Mouse (Mus musculus) lung, postnatal 0 days (tissue): ENCODE measurements around the gene R3hdm4. TPM values are rescaled to one million over a fixed set of nuclear protein-coding genes. Genes with fewer than 3 reads are reported as not detected.
"Not testable (repeated sequence)": the region's sequence is repeated elsewhere in the genome, so short reads cannot be mapped to it uniquely, and the experiment has no call there.

Experiments used
- ATAC-seq: fragments of 200-750 bp; cut with Nextera tagmentation; 2 replicates; pipeline ENCODE4 v1.8.0; 2017; ENCODE audit warnings: moderate library complexity
- DNase-seq: peaks from one replicate; pipeline ENCODE4 v3.0.0-alpha.2; 2016; ENCODE audit warnings: low spot score
- H3K27ac ChIP-seq: fragments of 300-500 bp; sonication (generic); 2 replicates; pipeline ENCODE4 v1.5.1; 2014; ENCODE audit warnings: antibody characterized with exemption, mild to moderate bottlenecking, low read length, mixed read lengths
- H3K27me3 ChIP-seq: fragments of 300-500 bp; sonication (generic); replicated peaks from 2 replicates; pipeline ENCODE4 v1.6.1; 2014; ENCODE audit warnings: low read length, mixed read lengths; ENCODE audit not compliant: insufficient read depth
- H3K36me3 ChIP-seq: fragments of 300-500 bp; sonication (generic); 2 replicates; pipeline ENCODE4 v1.6.1; 2014; ENCODE audit warnings: low read length, mixed read lengths; ENCODE audit not compliant: insufficient read depth
- H3K4me1 ChIP-seq: fragments of 300-500 bp; sonication (generic); 2 replicates; pipeline ENCODE4 v1.6.1; 2014; ENCODE audit warnings: antibody characterized with exemption, low read depth, low read length, mixed read lengths; ENCODE audit not compliant: insufficient read depth
- H3K4me2 ChIP-seq: fragments of 300-500 bp; sonication (generic); replicated peaks from 2 replicates; pipeline ENCODE4 v1.6.1; 2014; ENCODE audit warnings: low read depth, mild to moderate bottlenecking, low read length, moderate library complexity, mixed read lengths
- H3K4me3 ChIP-seq: fragments of 300-500 bp; sonication (generic); 2 replicates; pipeline ENCODE4 v1.5.1; 2014; ENCODE audit warnings: low read depth, low read length
- H3K9ac ChIP-seq: fragments of 300-500 bp; sonication (generic); replicated peaks from 2 replicates; pipeline ENCODE4 v1.6.1; 2014; ENCODE audit warnings: low read depth, mild to moderate bottlenecking
- H3K9me3 ChIP-seq: fragments of 300-500 bp; sonication (generic); 2 replicates; pipeline ENCODE4 v1.6.1; 2016; ENCODE audit warnings: low read length, mixed read lengths
- CTCF ChIP-seq: IDR thresholded peaks from 2 replicates; pipeline ENCODE4 v1.5.1; 2016; ENCODE audit warnings: antibody characterized with exemption, mild to moderate bottlenecking
- EP300 ChIP-seq: IDR thresholded peaks from 2 replicates; pipeline ENCODE4 v1.6.1; 2016; ENCODE audit warnings: antibody characterized with exemption, mild to moderate bottlenecking, control low read depth
- WGBS: fragments of 180-500 bp; shearing (Covaris S2); extraction: QIAGEN DNeasy Blood & Tissue Kit; methylation state at CpG from one replicate; pipeline ENCODE4 v1.1.7; 2014; 5-methylcytosine and 5-hydroxymethylcytosine counted together
- polyA plus RNA-seq: library from polyadenylated mRNA; unstranded; fragments of >200 nt; fragmentation: Nextera tagmentation; extraction: Ambion mirVana; gene quantifications from 2 replicates; pipeline ENCODE4 v1.2.1, GENCODE M21; 2015

R3hdm4 gene
- polyA plus RNA-seq, 1 experiment from 2014 or later: 129 TPM

DNA sequence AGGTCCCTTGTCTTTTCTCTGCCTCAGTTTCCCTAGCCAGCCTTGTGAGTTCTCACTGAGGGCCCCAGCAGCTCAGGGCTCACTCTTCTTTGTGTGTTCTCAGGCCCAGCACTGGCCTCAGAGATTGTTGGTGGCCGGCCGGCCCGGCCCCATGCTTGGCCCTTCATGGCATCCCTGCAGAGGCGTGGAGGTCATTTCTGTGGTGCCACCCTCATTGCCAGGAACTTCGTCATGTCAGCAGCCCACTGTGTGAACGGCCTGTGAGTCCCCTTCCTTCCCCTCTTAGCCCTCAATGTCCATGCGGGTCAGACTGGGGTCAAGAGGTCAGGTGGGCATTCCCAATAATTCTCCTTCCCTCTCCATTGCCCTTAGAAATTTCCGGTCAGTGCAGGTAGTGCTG lies 34.4 kb downstream of the R3hdm4 start:
- Histone ChIP-seq H3K27me3 (no peaks in the 10 kb centered on the region), H3K27ac (no peak overlapping the region), H3K9ac (no peak overlapping the region), H3K4me2 (no peak overlapping the region), H3K36me3 (no peaks in the 10 kb centered on the region), H3K4me3 (no peak overlapping the region), H3K9me3 (no peaks in the 10 kb centered on the region), H3K4me1 (0 out of 2 replicates have a peak, but pooled peaks cover 4% of the 10 kb centered on the region)
- 78% methylated on average over 8 of the region's 8 CpGs for WGBS
- DNase-seq (no peak), ATAC-seq (no peak)
- TF ChIP-seq CTCF (no peak), EP300 (no peak)

DNA sequence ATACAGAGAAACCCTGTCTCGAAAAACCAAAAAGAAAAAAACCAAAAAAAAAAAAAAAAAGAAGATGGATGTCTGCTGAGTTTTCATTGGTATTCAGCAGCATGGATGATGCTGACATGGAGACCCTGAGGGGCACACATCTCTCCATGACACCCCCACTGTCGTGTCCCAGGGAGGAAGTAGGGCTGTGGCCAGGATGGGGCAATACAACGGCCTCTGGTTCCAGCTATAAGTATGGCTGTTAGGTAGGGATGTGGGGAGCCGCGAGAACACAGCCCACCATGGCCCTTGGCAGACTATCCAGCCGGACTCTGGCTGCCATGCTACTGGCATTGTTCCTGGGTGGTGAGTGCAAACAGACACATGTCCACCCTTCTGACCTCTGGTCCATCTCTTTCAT lies 35.0 kb downstream of the R3hdm4 start, which contains the start of gene Elane:
TSS of gene Elane (plus strand) at position 194 of the 400 bp plus-strand sequence.
- no peak for TF ChIP-seq EP300
- TF ChIP-seq CTCF: no peak

DNA sequence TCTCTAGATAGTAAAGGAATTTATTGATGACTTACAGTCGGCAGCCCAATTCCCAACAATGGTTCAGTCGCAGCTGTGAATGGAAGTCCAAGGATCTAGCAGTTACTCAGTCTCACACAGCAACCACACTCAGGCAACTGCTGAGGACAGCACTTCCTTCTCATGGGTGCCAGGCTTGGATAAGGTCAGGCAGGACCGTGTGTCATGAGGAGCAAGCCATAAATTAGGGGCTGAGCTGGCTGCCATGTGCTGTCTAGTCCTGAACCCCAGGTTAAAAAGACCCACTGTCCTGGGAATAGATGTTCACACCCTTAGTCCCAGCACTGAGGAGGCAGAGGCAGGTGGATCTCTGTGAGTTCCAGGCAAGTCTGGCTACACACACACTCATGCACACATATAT lies 36.1 kb downstream of the R3hdm4 start:
- H3K4me2 ChIP-seq, H3K27ac ChIP-seq, H3K9ac ChIP-seq, DNase-seq, H3K36me3 ChIP-seq, H3K4me3 ChIP-seq, H3K27me3 ChIP-seq, H3K9me3 ChIP-seq, H3K4me1 ChIP-seq, ATAC-seq: not testable (repeated sequence)
- 50% methylated on average over 2 of the region's 3 CpGs for WGBS

More for the DNA sequence above, 35.0 kb downstream of the R3hdm4 start, which contains the start of gene Elane:
- H3K27ac ChIP-seq: no peak within 1 kb of the TSS
- no peaks in the 10 kb centered on the region for H3K9me3 ChIP-seq
- no peaks in the 10 kb centered on the region for H3K27me3 ChIP-seq
- H3K9ac ChIP-seq: no peak within 1 kb of the TSS
- H3K4me2 ChIP-seq: no peak within 1 kb of the TSS
- no peak within 1 kb of the TSS for H3K4me3 ChIP-seq
- 0 out of 2 replicates have a peak, but pooled peaks cover 4% of the 10 kb centered on the region for H3K4me1 ChIP-seq
- no peaks in the 10 kb centered on the region for H3K36me3 ChIP-seq
- WGBS: 67% methylated on average over 6 of the region's 6 CpGs
- DNase-seq (no peak), ATAC-seq (no peak)

DNA sequence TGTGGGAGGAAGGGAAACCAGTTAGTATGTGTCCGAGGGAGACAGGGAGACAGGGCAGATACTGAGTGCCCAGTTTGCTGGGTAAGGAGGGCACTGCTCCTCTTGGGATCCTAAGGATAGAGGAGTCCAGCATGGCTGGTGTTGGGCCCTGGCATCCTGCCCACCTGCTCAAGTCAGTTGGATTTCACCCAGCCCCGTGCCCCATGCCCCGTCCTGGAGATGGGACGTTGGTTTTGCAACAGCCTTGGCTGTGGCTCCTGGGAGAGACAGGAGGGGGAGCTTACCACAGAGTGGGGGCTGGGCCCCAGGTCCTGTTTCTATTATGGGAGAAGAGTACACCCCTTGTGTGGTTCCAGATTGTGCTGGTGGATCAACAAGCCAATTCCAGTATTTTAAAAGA lies 36.6 kb downstream of the R3hdm4 start:
- 16% methylated on average over 4 of the region's 4 CpGs for WGBS
- Histone ChIP-seq H3K27me3 (no peaks in the 10 kb centered on the region), H3K4me3 (no peak overlapping the region), H3K27ac (no peak overlapping the region), H3K9ac (no peak overlapping the region), H3K4me1 (0 out of 2 replicates have a peak, but pooled peaks cover 4% of the 10 kb centered on the region), H3K4me2 (no peak overlapping the region), H3K36me3 (no peaks in the 10 kb centered on the region), H3K9me3 (no peaks in the 10 kb centered on the region)
- ATAC-seq (peak; percentile 35), DNase-seq (peak; percentile 59)
- TF ChIP-seq CTCF (no peak), EP300 (no peak)

DNA sequence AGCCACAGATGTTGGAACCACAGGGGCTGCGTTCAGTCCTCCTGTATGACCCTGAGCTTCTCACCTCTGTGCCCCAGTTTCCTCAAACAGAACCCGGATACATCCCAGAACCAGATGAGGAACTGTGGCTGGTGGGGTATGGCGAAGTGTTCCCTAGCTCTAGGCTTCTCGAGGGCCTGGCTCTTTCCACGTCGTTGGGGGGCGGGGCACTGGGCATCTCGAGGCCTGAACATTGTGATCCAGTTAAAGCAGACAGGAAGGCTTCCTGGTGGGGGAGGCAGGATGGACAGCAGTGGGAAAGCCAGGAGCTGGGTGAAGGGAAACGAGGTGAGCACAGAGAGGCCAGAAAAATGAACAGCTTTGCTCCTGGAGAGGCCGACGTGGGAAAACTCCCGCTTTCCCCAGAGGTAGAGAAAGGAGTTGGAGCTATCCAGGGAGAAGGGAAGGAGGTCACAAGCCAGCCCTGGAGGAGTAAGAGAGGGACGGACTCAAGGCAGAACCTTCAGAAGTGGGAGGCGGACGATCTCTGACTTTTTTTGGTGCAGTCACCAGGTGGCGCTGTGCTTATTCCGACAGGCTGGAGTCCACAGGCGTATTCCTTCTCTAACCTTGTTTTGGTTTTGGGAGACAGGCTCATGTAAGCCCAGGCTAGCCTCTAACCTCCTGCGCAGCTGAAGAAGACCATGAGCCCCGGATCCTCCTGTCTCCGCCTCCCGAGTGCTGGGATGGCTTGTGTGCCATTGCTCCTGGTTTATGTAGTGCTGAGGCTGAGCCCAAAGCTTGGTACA lies 37.5 kb downstream of the R3hdm4 start:
- Histone ChIP-seq H3K4me1 (0 out of 2 replicates have a peak, but pooled peaks cover 4% of the 10 kb centered on the region), H3K4me3 (no peak overlapping the region), H3K9ac (no peak overlapping the region), H3K9me3 (no peaks in the 10 kb centered on the region), H3K27me3 (no peaks in the 10 kb centered on the region), H3K27ac (no peak overlapping the region), H3K36me3 (no peaks in the 10 kb centered on the region), H3K4me2 (no peak overlapping the region)
- ATAC-seq (peak; percentile 58), DNase-seq (peak; percentile 87)
- 16% methylated on average over 22 of the region's 22 CpGs for WGBS
- TF ChIP-seq EP300 (no peak), CTCF (peak; percentile 84)

DNA sequence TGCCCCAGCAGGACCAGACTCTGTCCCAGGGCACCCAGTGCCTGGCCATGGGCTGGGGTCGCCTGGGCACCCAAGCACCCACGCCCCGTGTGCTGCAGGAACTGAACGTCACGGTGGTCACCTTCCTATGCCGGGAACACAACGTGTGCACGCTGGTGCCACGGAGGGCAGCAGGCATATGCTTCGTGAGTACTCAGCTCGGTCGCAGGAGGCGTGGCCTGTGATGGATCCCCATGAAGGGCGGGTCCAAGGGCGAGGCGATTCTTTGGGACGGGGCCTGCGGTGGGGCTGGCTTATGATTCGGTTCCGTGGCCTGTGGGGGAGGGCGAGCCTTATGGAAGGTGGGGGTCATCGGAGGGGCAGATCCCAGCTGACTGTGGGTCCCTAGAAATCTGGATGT lies 39.0 kb downstream of the R3hdm4 start:
- Histone ChIP-seq H3K27me3 (no peaks in the 10 kb centered on the region), H3K4me1 (0 out of 2 replicates have a peak, but pooled peaks cover 4% of the 10 kb centered on the region), H3K36me3 (no peaks in the 10 kb centered on the region), H3K9ac (no peak overlapping the region), H3K9me3 (no peaks in the 10 kb centered on the region), H3K4me2 (peak overlapping the region; percentile 33), H3K4me3 (no peak overlapping the region), H3K27ac (no peak overlapping the region)
- DNase-seq (peak; percentile 41), ATAC-seq (peak; percentile 13; the same call in 1 of the 2 replicates)
- no peak for TF ChIP-seq EP300
- TF ChIP-seq CTCF: no peak
- WGBS: 6% methylated on average over 22 of the region's 22 CpGs
